ENCODE assay signal across 8 mouse cellular contexts in genomic region chr2:131234127-131234650, GRCm38 (mm10). TPM values are rescaled to one million over a fixed set of nuclear protein-coding genes. Genes with fewer than 3 reads are reported as not detected.
DNase-seq lines count a peak whose midpoint lies in the region; ATAC-seq lines count a peak whose summit lies in the region.

No protein-coding gene starts in this region.

- 11% methylated on average over 28 of the region's 28 CpGs for WGBS in heart, embryonic 14.5 days
- WGBS in heart, embryonic 16.5 days: 6% methylated on average over 28 of the region's 28 CpGs
- 11% methylated on average over 28 of the region's 28 CpGs for WGBS in liver, embryonic 13.5 days (ENCODE audit: insufficient replicate concordance)
- 12% methylated on average over 28 of the region's 28 CpGs for WGBS in stomach, embryonic 15.5 days

- peaks cover 9 to 18% of the 10 kb centered on the region in 2 experiments for H3K4me1 ChIP-seq in heart, embryonic 14.5 days (ENCODE audit: control insufficient read depth in 2 of 2, insufficient read depth in 2 of 2, low read length in 2 of 2)
- peaks cover 21% of the 10 kb centered on the region for H3K4me1 ChIP-seq in heart, embryonic 16.5 days (ENCODE audit: control insufficient read depth, insufficient read depth, low read length)
- H3K4me1 ChIP-seq in liver, embryonic 13.5 days (replicated peaks): peaks cover 59% of the 10 kb centered on the region
- peaks cover 16% of the 10 kb centered on the region for H3K4me1 ChIP-seq in stomach, embryonic 15.5 days

- peak overlapping the region; percentile 57 to 64 for H3K4me3 ChIP-seq in heart, embryonic 14.5 days (ENCODE audit: control insufficient read depth in 1 of 2, insufficient read depth in 1 of 2, low read depth in 1 of 2, low read length in 2 of 2)
- peak overlapping the region; percentile 59 for H3K4me3 ChIP-seq in heart, embryonic 16.5 days (ENCODE audit: low read length)
- peak overlapping the region; percentile 81 for H3K4me3 ChIP-seq in liver, embryonic 13.5 days (replicated peaks)
- peak overlapping the region; percentile 68 for H3K4me3 ChIP-seq in stomach, embryonic 15.5 days (replicated peaks)

- intact Hi-C loops in left cerebral cortex, postnatal 25 days (cut with DNase I): loop anchor here (5.0 kb wide), 1 partner anchor 137 kb away; no protein-coding TSS in a partner anchor

- no peaks in the 10 kb centered on the region for H3K9me3 ChIP-seq in heart, embryonic 14.5 days (ENCODE audit: control insufficient read depth, low read length)
- no peaks in the 10 kb centered on the region for H3K9me3 ChIP-seq in heart, embryonic 16.5 days (replicated peaks; ENCODE audit: control insufficient read depth, low read length)
- no peaks in the 10 kb centered on the region for H3K9me3 ChIP-seq in liver, embryonic 13.5 days (replicated peaks)
- H3K9me3 ChIP-seq in stomach, embryonic 15.5 days: no peaks in the 10 kb centered on the region

- peak overlapping the region; percentile 56 to 76; a peak in 3 of 4 replicates for H3K27ac ChIP-seq in heart, embryonic 14.5 days (replicated peaks in 1 of 2; ENCODE audit: control insufficient read depth in 1 of 2, insufficient read depth in 1 of 2, low read depth in 2 of 2, low read length in 2 of 2)
- H3K27ac ChIP-seq in heart, embryonic 16.5 days (ENCODE audit: low read length): peak overlapping the region; percentile 65
- peak overlapping the region; percentile 93 for H3K27ac ChIP-seq in liver, embryonic 13.5 days
- peak overlapping the region; percentile 73 for H3K27ac ChIP-seq in stomach, embryonic 15.5 days

- peak overlapping the region; percentile 80 for H3K9ac ChIP-seq in heart, embryonic 14.5 days (ENCODE audit: low read length)
- peak overlapping the region; percentile 72 for H3K9ac ChIP-seq in heart, embryonic 16.5 days (ENCODE audit: low read length)
- peak overlapping the region; percentile 95 for H3K9ac ChIP-seq in liver, embryonic 13.5 days
- H3K9ac ChIP-seq in stomach, embryonic 15.5 days: peak overlapping the region; percentile 75

- peak overlapping the region; percentile 77 for H3K4me2 ChIP-seq in heart, embryonic 14.5 days (ENCODE audit: low read length)
- peak overlapping the region; percentile 91 for H3K4me2 ChIP-seq in heart, embryonic 16.5 days (ENCODE audit: low read depth, low read length)
- H3K4me2 ChIP-seq in liver, embryonic 13.5 days: peak overlapping the region; percentile 92
- peak overlapping the region; percentile 88 for H3K4me2 ChIP-seq in stomach, embryonic 15.5 days

- peaks cover 14% of the 10 kb centered on the region for H3K36me3 ChIP-seq in heart, embryonic 14.5 days (ENCODE audit: control insufficient read depth, insufficient read depth, low read length)
- H3K36me3 ChIP-seq in heart, embryonic 16.5 days (ENCODE audit: control insufficient read depth, insufficient read depth): peaks cover 6% of the 10 kb centered on the region
- H3K36me3 ChIP-seq in liver, embryonic 13.5 days: peaks cover 34% of the 10 kb centered on the region
- H3K36me3 ChIP-seq in stomach, embryonic 15.5 days: no peaks in the 10 kb centered on the region

- DNase-seq in heart, adult 11 months: no peak
- peak; percentile 47 for DNase-seq in adipocyte (ENCODE audit: low spot score)
- no peak for DNase-seq in liver, embryonic 13.5 days
- DNase-seq in T-cell, adult 2 months (ENCODE audit: low spot score): no peak
- DNase-seq in left cerebral cortex, postnatal 25 days (ENCODE audit: low spot score in 2 of 2): no peak

- no peak for ATAC-seq in heart, embryonic 14.5 days (ENCODE audit: insufficient number of reproducible peaks, insufficient read depth, low FRiP score, low read depth)
- ATAC-seq in heart, embryonic 16.5 days (replicated peaks; ENCODE audit: extremely low read depth, insufficient read depth, low FRiP score): peak; percentile 52
- peak; percentile 28; the same call in 1 of the 2 replicates for ATAC-seq in liver, embryonic 13.5 days (ENCODE audit: low read depth)
- ATAC-seq in stomach, embryonic 15.5 days (ENCODE audit: insufficient read depth, low FRiP score, low read depth): no peak

- no peaks in the 10 kb centered on the region for H3K27me3 ChIP-seq in heart, embryonic 14.5 days (ENCODE audit: control insufficient read depth, insufficient read depth, low read length)
- H3K27me3 ChIP-seq in heart, embryonic 16.5 days (ENCODE audit: control insufficient read depth, insufficient read depth, low read length): no peaks in the 10 kb centered on the region
- no peaks in the 10 kb centered on the region for H3K27me3 ChIP-seq in liver, embryonic 13.5 days
- H3K27me3 ChIP-seq in stomach, embryonic 15.5 days (replicated peaks): no peaks in the 10 kb centered on the region

RNA-seq across cellular contexts. Expression of gene Mavs, which starts 0.3 kb away (rescaled TPM):
- polyA plus RNA-seq in heart, embryonic 14.5 days (2014; fragmentation: Nextera tagmentation; extraction: Ambion mirVana): 20.0 and 20.9 TPM in 2 replicates
- polyA plus RNA-seq in heart, embryonic 16.5 days (2015; fragmentation: Nextera tagmentation; extraction: Ambion mirVana): 28.2 and 29.6 TPM in 2 replicates
- 27.1 and 31.1 TPM in 2 replicates for polyA plus RNA-seq in liver, embryonic 13.5 days (2015; fragmentation: Nextera tagmentation; extraction: Ambion mirVana)
- polyA plus RNA-seq in stomach, embryonic 15.5 days (2015; fragmentation: Nextera tagmentation; extraction: Ambion mirVana): 19.6 and 20.5 TPM in 2 replicates
- total RNA-seq in left cerebral cortex, postnatal 25 days (2021): 1 to 10 TPM; 5.3 to 5.8 TPM

RNA-seq across cellular contexts. Expression of gene Ap5s1, which starts 27.3 kb away (rescaled TPM):
- 39.7 and 44.3 TPM in 2 replicates for polyA plus RNA-seq in heart, embryonic 14.5 days (2014; fragmentation: Nextera tagmentation; extraction: Ambion mirVana)
- polyA plus RNA-seq in heart, embryonic 16.5 days (2015; fragmentation: Nextera tagmentation; extraction: Ambion mirVana): 40.7 and 41.9 TPM in 2 replicates
- polyA plus RNA-seq in liver, embryonic 13.5 days (2015; fragmentation: Nextera tagmentation; extraction: Ambion mirVana): 18.1 and 19.7 TPM in 2 replicates
- polyA plus RNA-seq in stomach, embryonic 15.5 days (2015; fragmentation: Nextera tagmentation; extraction: Ambion mirVana): 23.2 and 23.7 TPM in 2 replicates
- total RNA-seq in left cerebral cortex, postnatal 25 days (2021): 10 to 100 TPM; 25.1 to 25.4 TPM

RNA-seq across cellular contexts. Expression of gene Pank2, which starts 28.1 kb away (rescaled TPM):
- polyA plus RNA-seq in heart, embryonic 14.5 days (2014; fragmentation: Nextera tagmentation; extraction: Ambion mirVana): 27.4 and 32.9 TPM in 2 replicates
- 20.0 and 22.9 TPM in 2 replicates for polyA plus RNA-seq in heart, embryonic 16.5 days (2015; fragmentation: Nextera tagmentation; extraction: Ambion mirVana)
- polyA plus RNA-seq in liver, embryonic 13.5 days (2015; fragmentation: Nextera tagmentation; extraction: Ambion mirVana): 21.9 and 27.8 TPM in 2 replicates
- polyA plus RNA-seq in stomach, embryonic 15.5 days (2015; fragmentation: Nextera tagmentation; extraction: Ambion mirVana): 35.6 and 39.5 TPM in 2 replicates
- 10 to 100 TPM; 64.4 to 70.3 TPM for total RNA-seq in left cerebral cortex, postnatal 25 days (2021)

RNA-seq across cellular contexts. Expression of gene Spef1, which starts 47.1 kb away (rescaled TPM):
- polyA plus RNA-seq in heart, embryonic 14.5 days (2014; fragmentation: Nextera tagmentation; extraction: Ambion mirVana): 2.0 and 2.4 TPM in 2 replicates
- 2.0 and 2.8 TPM in 2 replicates for polyA plus RNA-seq in heart, embryonic 16.5 days (2015; fragmentation: Nextera tagmentation; extraction: Ambion mirVana)
- 1.1 and 1.2 TPM in 2 replicates for polyA plus RNA-seq in liver, embryonic 13.5 days (2015; fragmentation: Nextera tagmentation; extraction: Ambion mirVana)
- polyA plus RNA-seq in stomach, embryonic 15.5 days (2015; fragmentation: Nextera tagmentation; extraction: Ambion mirVana): 5.7 TPM in 2 replicates
- total RNA-seq in left cerebral cortex, postnatal 25 days (2021): 10 to 100 TPM in 1 of 2 experiments, 1 to 10 TPM in 1; 9.9 to 12.8 TPM

RNA-seq across cellular contexts. Expression of gene Cdc25b, which starts 47.4 kb away (rescaled TPM):
- polyA plus RNA-seq in heart, embryonic 14.5 days (2014; fragmentation: Nextera tagmentation; extraction: Ambion mirVana): 33.1 and 38.9 TPM in 2 replicates
- polyA plus RNA-seq in heart, embryonic 16.5 days (2015; fragmentation: Nextera tagmentation; extraction: Ambion mirVana): 50.4 and 55.8 TPM in 2 replicates
- polyA plus RNA-seq in liver, embryonic 13.5 days (2015; fragmentation: Nextera tagmentation; extraction: Ambion mirVana): 171 and 201 TPM in 2 replicates
- 57.6 and 62.6 TPM in 2 replicates for polyA plus RNA-seq in stomach, embryonic 15.5 days (2015; fragmentation: Nextera tagmentation; extraction: Ambion mirVana)
- total RNA-seq in left cerebral cortex, postnatal 25 days (2021): 10 to 100 TPM; 13.3 to 16.2 TPM

Comparison
In these comparisons a context has a peak if more than half of its experiments do, and no peak if none do; other contexts are left out.
1. ATAC-seq: peak in heart, embryonic 16.5 days (single experiment) and liver, embryonic 13.5 days (single experiment); none in heart, embryonic 14.5 days (single experiment) and stomach, embryonic 15.5 days (single experiment).
2. Peak in every context shown above with its lines, with median percentiles within 50 percentile points of each other: H3K27ac ChIP-seq, H3K4me2 ChIP-seq, H3K4me3 ChIP-seq and H3K9ac ChIP-seq.